Mouse (Mus musculus) left cerebral cortex, adult 8-10 months (tissue): ENCODE measurements around the gene Sytl3. TPM values are rescaled to one million over a fixed set of nuclear protein-coding genes. Genes with fewer than 3 reads are reported as not detected.
"Not testable (repeated sequence)": the region's sequence is repeated elsewhere in the genome, so short reads cannot be mapped to it uniquely, and the experiment has no call there.

Source experiments
- DNase-seq, 2 experiments: peaks; one replicate each; pipeline ENCODE4 v3.0.0; 2022; ENCODE audit warnings: low spot score in 2 of 2
- total RNA-seq, 4 experiments: library from RNA; stranded (reverse); gene quantifications; 2 replicates each; pipeline ENCODE4 v1.2.4; 2022

The Sytl3 gene
- 1 to 10 TPM in 1 of 4 experiments, under 1 TPM in 2, not detected in 1; 0.19 to 1.1 (median 0.30) TPM for total RNA-seq

DNA sequence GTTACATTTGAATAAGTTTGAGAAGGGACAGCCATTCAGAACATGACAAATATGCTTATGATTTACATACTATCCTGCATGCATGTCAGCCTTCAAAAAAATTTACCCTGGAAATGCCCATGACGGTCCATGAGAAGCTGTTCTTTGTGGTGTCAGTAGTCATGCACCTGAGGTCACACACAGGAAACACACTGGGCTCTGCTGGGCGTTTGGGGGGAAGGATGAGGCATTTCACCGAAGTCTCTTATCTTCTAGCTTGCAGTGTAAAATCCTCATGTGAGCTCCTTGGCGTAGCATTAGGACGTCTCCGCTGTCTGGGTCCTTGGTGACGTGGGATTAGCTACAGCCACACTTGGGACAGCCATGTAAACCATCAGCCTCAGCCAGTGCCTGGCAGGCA, at the start of gene Sytl3:
TSS of gene Sytl3 (plus strand) at position 293 of the 400 bp plus-strand sequence.
- DNase-seq, result not testable (repeated sequence)

GRCm38 (mm10) chr17:6613524-6613923, 45.4 kb upstream of the Sytl3 start:
- not testable (repeated sequence) for DNase-seq

- DNase-seq, result not testable (repeated sequence)
These were observed 44.6 kb upstream of the Sytl3 start for GRCm38 (mm10) chr17:6614316-6614715.

DNA sequence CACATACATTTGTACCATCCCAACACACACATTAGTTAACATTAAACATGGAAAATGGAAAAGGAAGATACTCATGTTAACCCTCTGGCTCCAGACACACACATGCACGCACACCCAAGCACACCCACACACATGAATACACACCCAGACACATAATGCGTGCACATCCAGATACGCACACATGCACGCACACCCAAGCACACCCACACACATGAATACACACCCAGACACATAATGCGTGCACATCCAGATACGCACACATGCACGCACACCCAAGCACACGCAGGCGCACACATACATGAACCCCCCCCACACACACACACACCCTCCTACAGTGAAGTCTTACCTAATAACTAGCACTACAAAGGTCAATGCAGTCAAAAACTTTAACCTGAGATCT, 42.2 kb upstream of the Sytl3 start:
- DNase-seq, result not testable (repeated sequence)

GRCm38 (mm10) chr17:6617689-6618400, 41.0 kb upstream of the Sytl3 start:
- DNase-seq, result not testable (repeated sequence)

DNA sequence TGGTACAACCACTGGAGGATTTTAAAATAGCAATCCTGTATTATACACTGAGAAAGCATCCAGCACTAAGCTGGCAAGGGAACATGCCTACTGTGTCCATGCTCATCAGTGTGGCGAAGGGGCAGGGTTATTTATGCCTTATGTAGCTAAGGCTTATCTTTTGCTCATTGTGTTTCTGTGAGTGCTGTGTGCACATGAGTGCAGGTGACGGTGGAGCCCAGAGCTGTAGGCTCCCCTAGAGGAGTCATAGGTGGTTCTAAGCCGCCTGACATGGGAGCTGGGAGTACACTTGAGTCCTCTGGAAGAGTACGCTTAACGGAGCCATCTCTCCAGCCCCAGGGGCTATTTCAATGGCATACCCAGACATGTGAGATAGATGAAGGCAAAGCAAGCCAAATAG, 39.6 kb upstream of the Sytl3 start:
- not testable (repeated sequence) for DNase-seq

GRCm38 (mm10) chr17:6620035-6620434, 38.9 kb upstream of the Sytl3 start:
- not testable (repeated sequence) for DNase-seq

DNA sequence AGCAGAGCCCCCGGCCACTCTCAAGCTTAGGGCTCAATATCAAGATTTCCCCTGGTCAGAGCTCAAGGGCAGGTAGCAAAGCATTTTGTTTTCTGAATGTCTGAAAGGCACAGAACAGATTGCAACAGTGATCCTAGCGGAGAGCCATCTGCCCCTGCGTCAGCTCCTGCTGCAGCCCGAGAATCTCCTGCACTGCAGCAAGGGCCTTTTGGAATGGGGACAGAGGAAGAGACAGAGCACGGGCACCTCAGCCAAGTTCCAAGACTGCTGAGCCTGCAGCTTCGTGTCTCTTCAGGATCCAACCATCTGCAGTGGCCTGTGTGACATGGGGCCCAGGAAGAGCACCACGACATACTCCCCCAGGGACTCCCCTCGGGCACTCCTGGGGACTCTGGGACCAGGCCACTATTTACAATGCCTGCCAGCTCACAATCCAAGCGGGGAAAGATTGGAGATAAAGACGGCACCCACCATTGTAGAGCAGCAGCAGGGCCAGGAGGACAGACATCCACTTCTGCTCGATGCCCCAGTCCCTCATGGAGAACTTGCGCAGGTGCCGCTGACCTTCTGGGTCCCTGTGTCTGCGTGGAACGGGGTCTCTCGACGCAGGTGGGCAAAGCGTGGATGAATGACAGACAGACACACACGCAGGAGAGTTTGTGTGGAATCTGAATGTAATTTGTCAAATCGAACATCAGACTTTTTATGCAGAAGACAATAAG, 38.0 kb upstream of the Sytl3 start:
- not testable (repeated sequence) for DNase-seq

DNA sequence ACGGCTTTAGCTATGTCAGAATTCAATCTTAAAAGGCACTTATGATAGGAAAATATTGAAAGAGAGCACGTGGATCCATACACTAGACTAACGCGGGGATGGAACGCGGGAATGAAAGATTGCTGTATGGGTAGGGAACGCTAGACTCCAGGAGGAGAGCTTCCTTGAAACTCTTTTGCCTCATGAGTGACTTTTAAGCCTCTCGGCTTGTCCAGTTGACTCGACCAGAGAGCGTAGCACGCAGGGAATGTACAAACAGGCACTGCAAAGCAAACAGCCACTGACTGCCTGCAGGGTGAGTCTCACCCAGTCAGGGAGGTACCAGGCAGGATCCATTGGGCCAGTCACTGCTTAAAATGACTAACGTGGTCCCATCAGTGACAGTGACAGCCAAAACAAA, 36.9 kb upstream of the Sytl3 start:
- not testable (repeated sequence) for DNase-seq

- DNase-seq, result not testable (repeated sequence)
These were observed 33.9 kb upstream of the Sytl3 start for GRCm38 (mm10) chr17:6624926-6625558.

DNA sequence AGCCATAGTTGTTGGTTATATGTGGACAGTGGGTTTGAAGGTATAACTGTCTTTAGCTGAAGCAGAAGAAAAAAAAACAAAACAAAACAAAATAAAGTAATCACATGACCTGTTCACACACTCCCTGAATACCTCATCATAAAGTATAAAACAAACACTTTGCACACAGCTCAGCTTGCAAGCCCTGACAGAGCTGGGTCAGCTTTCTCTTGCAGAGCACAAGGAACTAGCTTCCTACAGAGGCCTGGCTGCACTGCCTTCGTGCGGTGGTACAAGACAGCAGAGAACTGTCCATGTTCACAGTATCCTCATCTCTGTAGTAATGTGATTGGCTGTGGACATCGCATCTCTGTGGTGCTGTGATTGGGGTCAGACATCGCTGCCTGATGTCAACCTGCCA, 28.5 kb upstream of the Sytl3 start:
- not testable (repeated sequence) for DNase-seq

- DNase-seq, result not testable (repeated sequence)
These were observed 26.0 kb upstream of the Sytl3 start for GRCm38 (mm10) chr17:6632850-6633249.

DNA sequence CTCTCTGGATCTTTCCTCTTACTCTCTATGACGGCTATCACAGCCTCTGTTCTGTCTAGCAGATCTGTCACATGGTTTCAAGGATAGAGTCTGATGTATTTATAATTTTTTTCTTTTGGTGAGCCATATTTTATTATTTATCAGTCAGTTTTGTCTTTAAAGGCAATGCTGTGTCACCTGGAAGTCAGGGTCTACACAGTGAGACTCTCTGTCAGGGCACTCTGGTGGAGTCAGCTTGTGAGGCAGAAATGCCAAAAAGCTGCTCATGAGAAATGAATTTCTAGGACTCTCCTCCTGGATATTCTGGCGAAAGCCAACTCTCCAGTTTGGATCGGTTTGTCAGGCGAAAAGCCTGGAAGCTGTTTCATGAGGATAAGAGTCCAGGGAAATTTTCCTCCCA, 23.1 kb upstream of the Sytl3 start:
- DNase-seq, result not testable (repeated sequence)

GRCm38 (mm10) chr17:6636861-6637260, 22.0 kb upstream of the Sytl3 start:
- no peak for DNase-seq

DNA sequence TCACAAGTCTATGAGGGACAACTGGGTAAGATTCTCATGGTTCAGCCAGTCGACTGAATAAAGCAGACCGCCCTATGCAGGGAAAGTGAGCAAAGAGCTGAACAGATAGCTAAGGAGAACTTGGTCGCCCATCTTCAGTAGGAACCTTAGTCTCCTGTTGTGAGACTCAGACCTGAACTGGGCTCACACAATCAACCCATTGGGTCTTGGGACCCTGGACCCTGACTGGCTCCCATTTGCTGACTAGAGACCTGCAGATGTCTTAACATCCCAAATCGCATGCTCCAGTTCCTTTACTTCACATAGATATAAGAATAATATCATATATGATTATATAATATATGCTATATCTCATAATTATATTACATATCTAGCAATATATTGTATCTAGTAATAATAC, 21.5 kb upstream of the Sytl3 start:
- not testable (repeated sequence) for DNase-seq

DNA sequence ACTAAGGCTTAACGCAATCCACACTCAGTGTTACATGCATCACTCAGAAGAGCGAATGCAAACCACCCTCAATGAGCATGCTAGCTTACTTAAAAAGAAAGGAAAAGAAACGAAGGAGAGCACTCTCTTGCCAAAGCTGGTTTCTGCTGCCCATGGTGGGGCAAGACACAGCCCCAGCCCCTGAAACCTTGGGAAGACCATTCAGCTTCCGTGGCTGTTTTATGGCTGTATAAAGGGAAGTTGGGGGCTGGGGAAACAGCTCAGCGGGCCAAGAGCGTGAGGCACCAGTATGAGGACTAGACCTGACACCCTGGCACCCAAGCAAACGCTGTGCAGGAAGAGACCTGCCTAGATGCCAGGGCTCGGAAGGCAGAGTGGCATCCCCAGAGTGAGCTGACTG, 20.4 kb upstream of the Sytl3 start:
- DNase-seq, result not testable (repeated sequence)

- DNase-seq, result not testable (repeated sequence)
These were observed 19.4 kb upstream of the Sytl3 start for GRCm38 (mm10) chr17:6639486-6639885.

- DNase-seq, result not testable (repeated sequence)
These were observed 18.8 kb upstream of the Sytl3 start for GRCm38 (mm10) chr17:6640044-6640637.

DNA sequence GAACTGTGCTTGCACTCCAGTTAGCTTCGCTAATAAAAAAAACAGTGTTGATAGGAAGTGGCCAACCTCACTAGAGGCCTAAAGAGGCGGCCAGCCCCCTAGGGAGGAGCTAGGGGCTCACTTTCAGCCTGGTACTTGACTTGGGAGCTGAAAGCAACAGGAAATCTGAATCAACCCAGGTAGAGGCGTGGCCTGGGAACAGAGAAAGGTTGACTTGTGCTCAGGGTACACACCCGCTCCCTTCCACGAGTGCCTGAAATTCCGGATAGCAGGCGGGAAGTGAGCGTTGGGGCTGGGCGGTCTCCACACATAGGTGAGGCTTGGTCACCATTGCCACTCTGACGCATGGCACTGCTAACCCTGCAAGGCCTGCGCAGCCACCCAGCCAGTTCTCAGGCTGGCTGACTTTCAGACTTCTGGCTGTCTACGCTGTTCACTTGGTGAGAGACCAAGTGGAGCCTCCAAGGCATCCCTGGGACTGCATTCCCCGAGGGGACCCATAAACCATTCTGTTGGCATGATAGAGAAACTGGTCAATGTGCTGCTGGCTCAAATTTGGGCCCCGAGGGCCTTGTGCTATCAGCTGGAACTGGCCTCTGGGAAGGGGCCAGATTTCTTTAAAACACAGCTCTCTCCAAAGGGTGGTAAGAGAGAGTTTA, 18.0 kb upstream of the Sytl3 start:
- DNase-seq, result not testable (repeated sequence)

GRCm38 (mm10) chr17:6644210-6644609, 14.7 kb upstream of the Sytl3 start:
- not testable (repeated sequence) for DNase-seq

GRCm38 (mm10) chr17:6644673-6645072, 14.2 kb upstream of the Sytl3 start:
- DNase-seq, result not testable (repeated sequence)
